Mouse (Mus musculus) urinary bladder, adult 18-20 months (tissue): ENCODE measurements around the gene Itga3.

Experiments used
- DNase-seq, 2 experiments: peaks; one replicate each; pipeline ENCODE4 v3.0.0; 2022; ENCODE audit warnings: low spot score in 2 of 2, mixed read lengths in 2 of 2

Itga3 gene

GRCm38 (mm10) chr11:95071266-95071665, 5.3 kb downstream of the Itga3 start:
- no peak for DNase-seq

- DNase-seq = peak in 1 of 2 experiments; percentile 63
Measured at GRCm38 (mm10) chr11:95070140-95071107, 6.2 kb downstream of the Itga3 start.

GRCm38 (mm10) chr11:95069226-95069957, 7.2 kb downstream of the Itga3 start:
- no peak for DNase-seq

GRCm38 (mm10) chr11:95056768-95057501, 19.7 kb downstream of the Itga3 start:
- no peak for DNase-seq

- no peak for DNase-seq
Measured at GRCm38 (mm10) chr11:95053062-95053461, 23.5 kb downstream of the Itga3 start.

- DNase-seq = no peak
Measured at GRCm38 (mm10) chr11:95046980-95047680, 29.5 kb downstream of the Itga3 start.

- DNase-seq = no peak
Measured at GRCm38 (mm10) chr11:95044185-95044870, 32.3 kb downstream of the Itga3 start.

- DNase-seq = no peak
Measured at GRCm38 (mm10) chr11:95043608-95044007, 33.0 kb downstream of the Itga3 start.

GRCm38 (mm10) chr11:95043060-95043459, 33.5 kb downstream of the Itga3 start:
- no peak for DNase-seq

GRCm38 (mm10) chr11:95042096-95042495, 34.5 kb downstream of the Itga3 start:
- peak; percentile 63 to 70 for DNase-seq

- DNase-seq = peak; percentile 79 to 97
Measured at GRCm38 (mm10) chr11:95041139-95041609, 35.4 kb downstream of the Itga3 start, which contains the start of gene Pdk2. Gene Pdk2 (minus strand): TSS chr11:95041354.

- DNase-seq = peak; percentile 37 to 42
Measured at GRCm38 (mm10) chr11:95040491-95041138, 36.0 kb downstream of the Itga3 start.

GRCm38 (mm10) chr11:95039766-95040165, 36.8 kb downstream of the Itga3 start:
- DNase-seq = no peak

GRCm38 (mm10) chr11:95038818-95039655, 37.6 kb downstream of the Itga3 start:
- DNase-seq = no peak

GRCm38 (mm10) chr11:95038156-95038817, 38.3 kb downstream of the Itga3 start:
- DNase-seq = no peak

GRCm38 (mm10) chr11:95037306-95037705, 39.3 kb downstream of the Itga3 start:
- DNase-seq = no peak

GRCm38 (mm10) chr11:95036521-95036920, 40.1 kb downstream of the Itga3 start:
- no peak for DNase-seq

- DNase-seq = no peak
Measured at GRCm38 (mm10) chr11:95034902-95035301, 41.7 kb downstream of the Itga3 start.
